Mouse (Mus musculus) leukemia stem cell, adult 10-12 weeks (primary cell): ENCODE data around the gene Fpr3. TPM values are rescaled to one million over a fixed set of nuclear protein-coding genes. Genes with fewer than 3 reads are reported as not detected.

Source experiments
- polyA plus RNA-seq: library from polyadenylated mRNA; stranded (reverse); fragments of >175 nt; gene quantifications from 2 replicates; pipeline ENCODE4 v1.2.3, GENCODE M21; 2012; ENCODE audit warnings: low replicate concordance

The Fpr3 gene
- polyA plus RNA-seq: not detected in 2 replicates

GRCm38 (mm10) chr17:17887774-17888248, at the start of gene Fpr3, which contains the start of gene Fpr2:
TSS of gene Fpr3 (plus strand) at chr17:17887852.
TSS of gene Fpr2 (plus strand) at chr17:17887824.

DNA sequence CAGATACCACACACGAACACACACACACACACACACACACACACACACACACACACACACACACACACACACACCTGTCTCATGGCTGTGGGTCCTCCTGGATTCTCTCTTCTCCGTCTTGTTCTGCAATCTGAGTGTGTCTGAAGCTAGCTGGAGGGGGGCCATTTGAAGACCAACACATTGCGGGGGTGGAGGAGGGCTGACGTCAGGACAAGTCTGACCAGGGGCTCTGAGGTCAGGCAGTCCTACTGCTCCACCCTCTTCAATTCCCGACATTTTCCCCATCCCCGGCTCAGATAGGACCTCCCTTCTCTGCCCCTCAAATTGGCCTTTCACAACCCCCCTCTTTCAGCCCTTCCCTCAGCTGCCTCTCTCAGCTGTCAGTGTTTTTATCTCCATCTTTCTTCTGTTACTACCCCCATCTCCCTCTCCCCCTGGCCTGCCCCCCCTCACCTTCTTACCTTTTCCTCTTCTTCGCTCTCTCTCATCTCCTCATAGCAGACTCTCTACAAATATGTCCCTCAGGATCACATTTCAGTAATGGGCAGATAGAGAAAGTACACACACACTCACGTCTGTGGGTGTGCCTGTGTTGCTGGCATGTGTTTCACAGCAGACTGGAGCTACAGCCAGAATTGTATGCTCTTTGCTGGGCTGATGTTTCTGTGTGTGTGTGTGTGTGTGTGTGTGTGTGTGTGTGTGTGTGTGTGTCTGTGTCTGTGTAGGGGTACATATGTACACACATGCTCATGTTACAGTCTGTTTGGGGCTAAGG, 32.4 kb upstream of the Fpr3 start, which contains the start of gene Has1:
TSS of gene Has1 (minus strand) at position 142 of the 775 bp plus-strand sequence.

GRCm38 (mm10) chr17:17883840-17884239, 3.8 kb upstream of the Fpr3 start, which contains the start of gene Fpr1:
TSS of gene Fpr1 (minus strand) at chr17:17883940.

Other genes with a start within 250 kb of the Fpr3 start
- 0.09 TPM in 1 of 2 replicates, not detected in the other for gene Vmn2r90, start 184.1 kb upstream of the Fpr3 start, polyA plus RNA-seq
- gene Spaca6, start 60.7 kb upstream of the Fpr3 start, polyA plus RNA-seq: 2.0 and 3.0 TPM in 2 replicates
- 0.16 TPM in 2 replicates for gene Has1, start 32.6 kb upstream of the Fpr3 start, polyA plus RNA-seq
- gene Fpr1, start 3.9 kb upstream of the Fpr3 start, polyA plus RNA-seq: not detected in 2 replicates
- gene Fpr2, start within 50 bp of the Fpr3 start, polyA plus RNA-seq: 0.63 TPM in 1 of 2 replicates, not detected in the other
- not detected in 2 replicates for gene Fpr-rs4, start 133.9 kb downstream of the Fpr3 start, polyA plus RNA-seq
- gene Vmn2r124, start 161.6 kb downstream of the Fpr3 start, polyA plus RNA-seq: not detected in 2 replicates
- gene Vmn2r91, start 197.2 kb downstream of the Fpr3 start, polyA plus RNA-seq: not detected in 2 replicates